Mouse (Mus musculus) lung, postnatal 36 days (tissue): ENCODE measurements around the gene Krt26.

Experiments used
- DNase-seq: peaks from one replicate; pipeline ENCODE4 v3.0.0; 2022; ENCODE audit warnings: mixed read lengths

Krt26 gene

GRCm38 (mm10) chr11:99284011-99284410 is 53.8 kb downstream of the Krt26 start:
- no peak for DNase-seq

GRCm38 (mm10) chr11:99283334-99283733 is 54.4 kb downstream of the Krt26 start:
- no peak for DNase-seq

GRCm38 (mm10) chr11:99281116-99281515 is 56.6 kb downstream of the Krt26 start:
- DNase-seq = no peak

- DNase-seq = no peak
Measured at GRCm38 (mm10) chr11:99279986-99280385, 57.8 kb downstream of the Krt26 start.
